Mouse (Mus musculus): ENCODE measurements at regions not wholly inside any gene's neighbourhood (a gene's known extent, or its start where the extent isn't known, plus 50 kb on each side); places are given as distances from the start of the nearest gene placed in this dataset.

GRCm38 (mm10) chr3:18667726-18668125 is 719.5 kb downstream of the Cypt12 start:
- TF ChIP-seq IRF4 (IDR thresholded peaks at IDR 0.05; ENCODE audit: low read depth, low read length) (no peak), EP300 (IDR thresholded peaks at IDR 0.05; ENCODE audit: low read length) (no peak), HCFC1 (IDR thresholded peaks at IDR 0.05; ENCODE audit: low read depth, low read length) (no peak), ZNF384 (IDR thresholded peaks at IDR 0.05; ENCODE audit: low read depth, low read length) (no peak), CTCF (conservative IDR thresholded peaks at IDR 0.05 in 1 of 2, IDR thresholded peaks at IDR 0.05 in 1 of 2; ENCODE audit: low read depth in 2 of 2, low read length in 2 of 2) (no peak), MAX (IDR thresholded peaks at IDR 0.05; ENCODE audit: low read length) (no peak), USF1 (IDR thresholded peaks at IDR 0.05; ENCODE audit: low read depth, low read length) (no peak), UBTF (IDR thresholded peaks at IDR 0.05; ENCODE audit: low read depth, low read length) (no peak), NRF1 (IDR thresholded peaks at IDR 0.05; ENCODE audit: low read depth, low read length) (no peak), MXI1 (IDR thresholded peaks at IDR 0.05; ENCODE audit: low read depth, low read length) (no peak), SMC3 (IDR thresholded peaks at IDR 0.05; ENCODE audit: low read depth, low read length) (no peak), POLR2A (IDR thresholded peaks at IDR 0.05; ENCODE audit: low read depth, low read length) (no peak), NELFE (IDR thresholded peaks at IDR 0.05; ENCODE audit: low read depth, low read length) (no peak)

All from CH12.LX (cell line).